Mouse (Mus musculus) heart, embryonic 13.5 days (tissue): ENCODE results near the gene Ylpm1. TPM values are rescaled to one million over a fixed set of nuclear protein-coding genes. Genes with fewer than 3 reads are reported as not detected.

Experiments
- ATAC-seq: fragments of 200-750 bp; cut with Nextera tagmentation; 2 replicates; pipeline ENCODE4 v1.8.0; 2017; ENCODE audit warnings: moderate TSS enrichment; ENCODE audit not compliant: insufficient number of reproducible peaks, low FRiP score, low TSS enrichment; ENCODE audit errors: extremely low read depth
- H3K27ac ChIP-seq: fragments of 300-500 bp; sonication (generic); replicated peaks from 2 replicates; pipeline ENCODE4 v1.5.1; 2015; ENCODE audit warnings: moderate library complexity, mild to moderate bottlenecking, inconsistent platforms
- H3K27me3 ChIP-seq: fragments of 300-500 bp; sonication (generic); replicated peaks from 2 replicates; pipeline ENCODE4 v1.6.1; 2015; ENCODE audit warnings: mild to moderate bottlenecking, inconsistent platforms
- H3K36me3 ChIP-seq: fragments of 300-500 bp; sonication (generic); 2 replicates; pipeline ENCODE4 v1.6.1; 2015; ENCODE audit warnings: mild to moderate bottlenecking, inconsistent platforms
- H3K4me1 ChIP-seq: fragments of 300-500 bp; sonication (generic); 2 replicates; pipeline ENCODE4 v1.6.1; 2015; ENCODE audit warnings: inconsistent platforms
- H3K4me2 ChIP-seq: fragments of 300-500 bp; sonication (generic); 2 replicates; pipeline ENCODE4 v1.6.1; 2015; ENCODE audit warnings: inconsistent platforms, mild to moderate bottlenecking, moderate library complexity
- H3K4me3 ChIP-seq: fragments of 300-500 bp; sonication (generic); 2 replicates; pipeline ENCODE4 v1.5.1; 2015; ENCODE audit warnings: moderate library complexity, mild to moderate bottlenecking, inconsistent platforms
- H3K9ac ChIP-seq: fragments of 300-500 bp; sonication (generic); 2 replicates; pipeline ENCODE4 v1.6.1; 2015; ENCODE audit warnings: inconsistent platforms, mild to moderate bottlenecking, moderate library complexity
- H3K9me3 ChIP-seq: fragments of 300-500 bp; sonication (generic); 2 replicates; pipeline ENCODE4 v1.6.1; 2016; ENCODE audit warnings: inconsistent platforms
- WGBS: fragments of 180-500 bp; shearing (Covaris S2); methylation state at CpG from one replicate; pipeline ENCODE4 v1.1.7; 2015; ENCODE audit warnings: mixed read lengths; 5-methylcytosine and 5-hydroxymethylcytosine counted together
- polyA plus RNA-seq: library from polyadenylated mRNA; unstranded; fragments of >200 nt; fragmentation: Nextera tagmentation; extraction: Ambion mirVana; gene quantifications from 2 replicates; pipeline ENCODE4 v1.2.1, GENCODE M21; 2015

Gene Ylpm1
- polyA plus RNA-seq, 1 experiment from 2014 or later, result 17.1 TPM

DNA sequence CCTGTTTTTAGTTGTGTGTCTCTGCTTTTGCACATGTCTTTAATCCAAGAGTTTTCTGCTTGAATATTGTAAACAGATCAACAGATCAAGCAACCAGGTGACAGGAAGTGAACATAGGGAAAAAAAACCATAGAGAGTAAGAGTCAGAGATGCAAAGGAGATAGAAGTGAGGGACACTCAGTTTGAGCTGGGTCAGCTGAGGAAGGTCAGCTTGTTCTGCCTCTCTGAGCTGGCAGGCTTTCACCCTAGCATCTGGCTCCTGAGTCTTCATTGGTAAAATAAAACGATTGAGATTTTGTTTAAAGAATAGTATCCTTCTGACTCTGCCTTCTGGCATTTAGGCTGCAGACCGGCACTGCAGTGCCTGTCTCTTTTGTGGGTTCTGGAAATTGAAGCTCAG lies 14.4 kb downstream of the Ylpm1 start:
- ATAC-seq, result no peak
- H3K27ac ChIP-seq, result no peak overlapping the region
- no peak overlapping the region for H3K9ac ChIP-seq
- WGBS, result 93% methylated on average over 2 of the region's 2 CpGs
- no peaks in the 10 kb centered on the region for H3K27me3 ChIP-seq
- H3K36me3 ChIP-seq, result peaks cover 40% of the 10 kb centered on the region
- H3K4me2 ChIP-seq, result no peak overlapping the region
- H3K4me3 ChIP-seq, result no peak overlapping the region
- peaks cover 5% of the 10 kb centered on the region; the same call in 1 of the 2 replicates for H3K9me3 ChIP-seq
- no peaks in the 10 kb centered on the region for H3K4me1 ChIP-seq

DNA sequence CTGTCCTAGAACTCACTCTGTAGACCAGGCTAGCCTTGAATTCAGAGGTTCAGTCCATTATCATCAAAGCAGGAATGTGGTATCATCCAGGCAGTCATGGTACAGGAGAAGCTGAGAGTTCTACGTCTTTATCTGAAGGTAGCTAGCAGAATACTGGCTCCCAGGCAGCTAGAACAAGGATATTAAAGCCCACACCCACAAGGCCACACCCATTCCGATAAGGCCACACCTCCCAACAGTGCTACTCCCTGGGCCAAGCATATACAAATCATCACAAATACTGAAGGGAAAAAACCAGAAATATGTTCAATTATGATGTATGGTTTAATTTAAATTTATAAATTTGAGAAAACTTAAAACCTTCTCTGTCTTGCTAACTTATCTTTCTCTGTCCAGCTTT lies 16.1 kb downstream of the Ylpm1 start:
- Histone ChIP-seq H3K9me3 (peaks cover 5% of the 10 kb centered on the region; the same call in 1 of the 2 replicates), H3K9ac (no peak overlapping the region), H3K36me3 (peaks cover 54% of the 10 kb centered on the region), H3K4me2 (no peak overlapping the region), H3K27ac (no peak overlapping the region), H3K4me1 (no peaks in the 10 kb centered on the region), H3K4me3 (no peak overlapping the region), H3K27me3 (no peaks in the 10 kb centered on the region)
- WGBS, result 67% methylated on average over 2 of the region's 2 CpGs
- no peak for ATAC-seq

DNA sequence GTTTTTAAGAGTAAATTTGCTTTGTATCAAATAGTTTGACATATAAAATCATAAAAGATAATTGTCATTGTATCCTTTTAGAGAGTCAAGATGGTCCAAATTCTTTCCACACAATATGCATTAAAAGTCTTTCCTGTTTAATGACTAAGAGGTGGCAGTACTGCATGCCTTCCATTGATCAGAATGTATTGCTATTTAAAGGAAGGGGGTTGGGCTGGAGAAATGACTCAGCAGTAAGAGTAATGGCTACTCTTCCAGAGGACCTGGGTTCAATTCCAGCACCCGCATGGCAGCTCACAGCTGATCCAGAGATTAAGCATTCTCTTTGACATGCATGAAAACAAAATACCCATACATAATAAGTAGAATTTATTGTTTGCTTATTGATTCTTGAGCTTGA lies 25.9 kb downstream of the Ylpm1 start:
- no peak overlapping the region for H3K4me2 ChIP-seq
- no peak overlapping the region for H3K27ac ChIP-seq
- H3K9me3 ChIP-seq, result no peaks in the 10 kb centered on the region
- no peak overlapping the region for H3K4me3 ChIP-seq
- H3K27me3 ChIP-seq, result no peaks in the 10 kb centered on the region
- WGBS, result 100% methylated on average over 1 of the region's 1 CpGs
- H3K9ac ChIP-seq, result no peak overlapping the region
- H3K4me1 ChIP-seq, result no peaks in the 10 kb centered on the region
- H3K36me3 ChIP-seq, result peaks cover 14% of the 10 kb centered on the region
- no peak for ATAC-seq

DNA sequence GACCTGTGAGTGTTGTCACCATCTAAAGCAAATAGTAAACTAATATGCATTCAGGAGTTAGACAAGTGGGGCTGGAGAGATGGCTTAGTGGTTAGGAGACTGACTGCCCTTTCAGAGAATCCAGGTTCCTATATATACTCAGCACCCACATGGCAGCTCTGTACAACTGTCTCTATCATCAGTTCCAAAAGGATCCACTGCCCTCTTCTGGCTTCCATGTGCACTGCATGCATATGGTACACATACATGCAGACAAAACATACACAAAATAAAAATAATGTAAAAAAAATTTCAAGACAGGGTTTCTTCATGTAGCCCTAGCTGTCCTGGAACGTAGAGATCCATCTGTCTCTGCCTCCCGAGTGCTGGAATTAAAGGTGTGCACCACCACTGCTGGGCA lies 36.6 kb downstream of the Ylpm1 start:
- Histone ChIP-seq H3K36me3 (peaks cover 58% of the 10 kb centered on the region), H3K9ac (no peak overlapping the region), H3K27me3 (no peaks in the 10 kb centered on the region), H3K9me3 (no peaks in the 10 kb centered on the region), H3K4me1 (no peaks in the 10 kb centered on the region), H3K4me3 (no peak overlapping the region), H3K4me2 (no peak overlapping the region), H3K27ac (no peak overlapping the region)
- no peak for ATAC-seq
- WGBS, result 96% methylated on average over 2 of the region's 2 CpGs

DNA sequence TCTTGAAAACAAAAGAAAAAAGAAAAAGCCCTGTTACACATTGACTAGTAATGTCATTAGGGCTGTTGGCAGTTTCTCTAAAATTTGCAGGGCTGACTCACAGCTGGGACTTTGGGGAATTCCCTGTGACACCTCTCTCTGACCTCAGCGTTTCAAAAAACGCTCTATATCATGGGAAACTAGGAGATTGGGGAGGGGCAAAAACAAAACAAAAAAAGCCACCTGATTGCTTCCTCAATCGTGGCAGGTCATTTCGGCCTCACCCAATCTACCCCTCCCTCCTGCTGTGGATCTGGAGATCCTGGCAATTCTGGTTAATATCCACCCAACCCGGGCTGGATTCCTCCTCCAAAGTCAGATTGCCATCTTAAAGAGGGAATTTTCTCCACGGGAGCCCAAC lies 55.1 kb downstream of the Ylpm1 start:
- Histone ChIP-seq H3K27ac (no peak overlapping the region), H3K4me3 (no peak overlapping the region), H3K9me3 (no peaks in the 10 kb centered on the region), H3K27me3 (no peaks in the 10 kb centered on the region), H3K36me3 (peaks cover 70% of the 10 kb centered on the region), H3K4me2 (no peak overlapping the region), H3K9ac (no peak overlapping the region), H3K4me1 (peaks cover 14% of the 10 kb centered on the region; the same call in 1 of the 2 replicates)
- no peak for ATAC-seq
- 74% methylated on average over 6 of the region's 6 CpGs for WGBS

DNA sequence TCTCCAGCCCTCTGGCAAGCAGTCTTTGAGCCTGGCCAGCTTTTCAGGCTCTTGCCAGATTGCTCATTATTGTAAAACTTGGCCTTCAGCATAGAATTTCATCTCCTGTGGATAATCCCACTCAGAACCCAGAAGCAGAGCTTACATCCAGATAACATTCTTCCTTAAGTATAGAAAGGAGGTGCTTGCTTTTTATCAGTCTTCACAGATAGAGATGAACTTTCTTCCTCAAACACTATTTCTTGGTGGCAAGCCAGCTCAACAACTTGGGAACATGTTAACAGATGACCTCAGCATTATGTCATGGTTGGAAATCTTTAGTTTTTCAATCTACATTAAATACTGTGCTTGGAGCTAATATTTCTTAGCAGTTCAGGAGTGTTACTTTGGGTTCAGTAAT lies 74.9 kb downstream of the Ylpm1 start:
- no peaks in the 10 kb centered on the region for H3K4me1 ChIP-seq
- no peak overlapping the region for H3K27ac ChIP-seq
- no peak overlapping the region for H3K4me2 ChIP-seq
- no peaks in the 10 kb centered on the region for H3K27me3 ChIP-seq
- H3K9me3 ChIP-seq, result no peaks in the 10 kb centered on the region
- H3K4me3 ChIP-seq, result no peak overlapping the region
- no peak for ATAC-seq
- no peak overlapping the region for H3K9ac ChIP-seq
- H3K36me3 ChIP-seq, result peaks cover 67% of the 10 kb centered on the region

DNA sequence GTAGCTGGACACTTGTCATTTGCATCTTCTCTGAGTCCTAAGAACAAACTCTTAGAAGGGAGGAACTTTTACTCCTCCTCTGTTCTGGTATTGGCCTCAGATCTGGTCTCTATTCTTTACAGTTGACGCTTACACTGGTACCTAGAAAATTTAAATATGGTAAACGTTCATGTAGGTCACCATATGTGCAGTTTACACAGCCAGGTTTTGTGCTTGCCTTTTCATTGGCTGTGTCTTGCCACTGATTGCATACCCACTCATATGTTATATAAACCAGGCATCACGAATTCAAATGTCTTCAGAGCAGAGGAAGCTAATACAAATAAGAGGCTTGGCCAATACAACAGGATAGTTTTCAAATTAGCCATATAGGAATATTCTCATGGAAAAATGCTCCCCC lies 81.0 kb downstream of the Ylpm1 start:
- H3K9me3 ChIP-seq, result no peaks in the 10 kb centered on the region
- peaks cover 36% of the 10 kb centered on the region for H3K36me3 ChIP-seq
- WGBS, result 86% methylated on average over 3 of the region's 3 CpGs
- H3K9ac ChIP-seq, result no peak overlapping the region
- no peaks in the 10 kb centered on the region for H3K27me3 ChIP-seq
- H3K4me3 ChIP-seq, result no peak overlapping the region
- H3K4me2 ChIP-seq, result no peak overlapping the region
- ATAC-seq, result no peak
- H3K27ac ChIP-seq, result no peak overlapping the region
- H3K4me1 ChIP-seq, result no peaks in the 10 kb centered on the region

DNA sequence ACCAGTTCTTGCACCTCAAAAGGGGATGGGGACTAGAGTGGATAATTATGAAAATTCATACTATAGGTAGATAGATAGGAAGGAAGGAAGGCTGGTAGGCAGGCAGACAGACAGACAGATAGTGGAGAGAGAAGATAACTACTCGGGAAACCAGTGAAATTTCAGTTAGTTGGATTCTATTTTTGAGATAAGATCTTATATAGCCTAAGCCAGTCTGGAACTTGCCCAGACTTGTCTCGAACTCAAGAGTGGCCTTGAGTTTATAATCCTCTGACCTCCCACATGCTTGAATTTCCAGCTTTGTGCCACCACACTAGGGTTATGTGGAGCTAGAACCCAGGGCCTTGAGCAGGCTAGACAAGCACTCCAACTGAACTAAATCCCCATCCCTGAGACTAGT lies 88.1 kb downstream of the Ylpm1 start:
- Histone ChIP-seq H3K27ac (no peak overlapping the region), H3K36me3 (peaks cover 32% of the 10 kb centered on the region)
- WGBS, result 65% methylated on average over 2 of the region's 2 CpGs

DNA sequence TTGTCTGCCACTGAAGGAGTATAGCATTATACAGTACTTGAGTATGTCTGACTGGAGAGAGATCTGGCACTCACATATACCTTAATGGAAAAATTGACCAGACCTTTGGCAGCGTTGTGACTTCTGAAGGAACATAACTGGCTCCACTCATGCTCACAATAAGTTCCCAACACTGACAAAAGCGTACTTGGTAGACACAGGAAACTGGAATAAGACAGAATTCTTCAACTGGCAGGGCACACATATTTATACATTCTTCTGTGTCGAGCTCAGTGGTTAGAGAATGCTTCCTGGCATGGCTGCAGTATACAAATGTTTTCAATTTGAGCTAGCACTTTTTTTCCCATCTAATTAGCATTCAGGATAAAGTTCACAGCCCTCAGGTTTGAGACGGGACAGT lies 88.8 kb downstream of the Ylpm1 start:
- no peak for ATAC-seq

More for the DNA sequence above, 88.1 kb downstream of the Ylpm1 start:
- no peaks in the 10 kb centered on the region for H3K27me3 ChIP-seq
- H3K9ac ChIP-seq, result no peak overlapping the region
- no peak for ATAC-seq
- no peak overlapping the region for H3K4me3 ChIP-seq
- no peaks in the 10 kb centered on the region for H3K9me3 ChIP-seq
- H3K4me2 ChIP-seq, result no peak overlapping the region
- H3K4me1 ChIP-seq, result no peaks in the 10 kb centered on the region

DNA sequence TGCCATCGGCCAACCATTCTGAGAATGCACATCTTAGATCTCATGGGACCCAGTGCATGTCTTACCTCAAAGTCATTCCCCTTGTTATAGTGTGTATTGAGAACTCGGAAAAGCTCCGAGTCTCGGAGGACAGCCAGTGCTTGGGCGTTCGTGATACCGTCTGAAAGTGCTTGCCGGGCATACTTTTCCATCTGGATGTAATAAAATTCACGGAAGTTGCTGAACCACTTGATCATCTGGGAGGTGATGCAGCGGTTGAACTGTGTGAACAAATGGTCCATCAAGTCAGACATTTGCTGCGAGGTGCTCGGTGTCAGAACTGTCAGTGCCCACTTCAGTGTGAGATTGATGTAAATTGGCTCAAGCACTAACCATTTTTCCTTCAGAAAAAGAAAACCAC lies 91.7 kb downstream of the Ylpm1 start:
- Histone ChIP-seq H3K9me3 (no peaks in the 10 kb centered on the region), H3K4me1 (no peaks in the 10 kb centered on the region), H3K27ac (no peak overlapping the region), H3K36me3 (peaks cover 38% of the 10 kb centered on the region), H3K4me3 (no peak overlapping the region), H3K27me3 (no peaks in the 10 kb centered on the region), H3K9ac (no peak overlapping the region), H3K4me2 (no peak overlapping the region)
- WGBS, result 91% methylated on average over 12 of the region's 12 CpGs
- no peak for ATAC-seq

More for the DNA sequence above, 88.8 kb downstream of the Ylpm1 start:
- H3K9me3 ChIP-seq, result no peaks in the 10 kb centered on the region
- H3K4me3 ChIP-seq, result no peak overlapping the region
- H3K4me2 ChIP-seq, result no peak overlapping the region
- H3K36me3 ChIP-seq, result peaks cover 38% of the 10 kb centered on the region
- no peak overlapping the region; the same call in 1 of the 2 replicates for H3K27ac ChIP-seq
- no peaks in the 10 kb centered on the region for H3K27me3 ChIP-seq
- 76% methylated on average over 4 of the region's 4 CpGs for WGBS
- H3K9ac ChIP-seq, result no peak overlapping the region
- H3K4me1 ChIP-seq, result no peaks in the 10 kb centered on the region

DNA sequence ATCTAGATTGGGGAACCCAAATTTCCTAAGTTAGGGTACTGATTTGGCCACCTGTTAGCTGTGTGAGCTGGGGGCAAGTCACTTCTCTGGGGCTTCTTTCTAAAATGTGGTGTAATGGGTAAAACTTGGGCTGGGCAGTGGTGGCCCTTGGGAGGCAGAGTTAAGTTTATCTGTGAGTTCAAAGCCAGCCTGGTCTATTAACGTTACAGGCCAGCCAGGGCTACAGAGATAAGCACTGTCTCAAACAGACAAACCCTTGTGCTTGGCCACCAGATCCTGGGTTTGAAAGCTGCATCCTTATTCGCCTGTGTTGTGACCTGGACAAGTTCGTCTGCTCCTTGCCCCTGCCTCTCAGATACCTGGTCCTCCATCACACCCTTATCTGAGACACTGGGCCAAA lies 95.1 kb downstream of the Ylpm1 start:
- H3K4me2 ChIP-seq, result no peak overlapping the region
- no peak for ATAC-seq
- no peaks in the 10 kb centered on the region for H3K9me3 ChIP-seq
- peaks cover 10% of the 10 kb centered on the region; the same call in 1 of the 2 replicates for H3K4me1 ChIP-seq
- H3K27ac ChIP-seq, result no peak overlapping the region
- no peak overlapping the region for H3K9ac ChIP-seq
- peaks cover 38% of the 10 kb centered on the region for H3K36me3 ChIP-seq
- WGBS, result 48% methylated on average over 3 of the region's 3 CpGs
- H3K4me3 ChIP-seq, result no peak overlapping the region
- no peaks in the 10 kb centered on the region for H3K27me3 ChIP-seq

DNA sequence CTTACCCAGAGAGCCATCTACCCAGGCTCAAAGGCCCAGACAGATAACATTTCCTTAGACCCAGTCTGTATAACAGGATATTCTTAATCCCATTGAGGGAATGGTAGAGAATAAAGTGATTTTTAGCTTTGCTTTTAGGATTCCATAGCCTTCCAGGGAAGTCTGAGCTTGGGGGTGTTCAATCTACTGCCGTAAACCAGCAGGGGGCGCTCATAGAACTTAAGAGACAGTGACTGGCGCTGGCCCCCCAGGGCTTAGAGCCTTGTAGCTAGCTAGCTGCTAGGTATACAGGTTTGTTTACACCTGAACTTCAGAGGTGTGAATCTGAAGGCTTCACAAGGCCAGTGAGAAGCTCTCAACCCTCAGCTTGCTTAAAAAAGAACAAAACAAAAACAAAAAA lies 96.1 kb downstream of the Ylpm1 start:
- Histone ChIP-seq H3K4me1 (peaks cover 10% of the 10 kb centered on the region; the same call in 1 of the 2 replicates), H3K27me3 (no peaks in the 10 kb centered on the region), H3K36me3 (peaks cover 27% of the 10 kb centered on the region), H3K9me3 (no peaks in the 10 kb centered on the region), H3K9ac (no peak overlapping the region), H3K4me3 (no peak overlapping the region), H3K4me2 (no peak overlapping the region), H3K27ac (no peak overlapping the region)
- ATAC-seq, result no peak
- WGBS, result 8% methylated on average over 3 of the region's 3 CpGs
